ENCODE assay signal across 9 mouse cellular contexts in the genomic region with DNA sequence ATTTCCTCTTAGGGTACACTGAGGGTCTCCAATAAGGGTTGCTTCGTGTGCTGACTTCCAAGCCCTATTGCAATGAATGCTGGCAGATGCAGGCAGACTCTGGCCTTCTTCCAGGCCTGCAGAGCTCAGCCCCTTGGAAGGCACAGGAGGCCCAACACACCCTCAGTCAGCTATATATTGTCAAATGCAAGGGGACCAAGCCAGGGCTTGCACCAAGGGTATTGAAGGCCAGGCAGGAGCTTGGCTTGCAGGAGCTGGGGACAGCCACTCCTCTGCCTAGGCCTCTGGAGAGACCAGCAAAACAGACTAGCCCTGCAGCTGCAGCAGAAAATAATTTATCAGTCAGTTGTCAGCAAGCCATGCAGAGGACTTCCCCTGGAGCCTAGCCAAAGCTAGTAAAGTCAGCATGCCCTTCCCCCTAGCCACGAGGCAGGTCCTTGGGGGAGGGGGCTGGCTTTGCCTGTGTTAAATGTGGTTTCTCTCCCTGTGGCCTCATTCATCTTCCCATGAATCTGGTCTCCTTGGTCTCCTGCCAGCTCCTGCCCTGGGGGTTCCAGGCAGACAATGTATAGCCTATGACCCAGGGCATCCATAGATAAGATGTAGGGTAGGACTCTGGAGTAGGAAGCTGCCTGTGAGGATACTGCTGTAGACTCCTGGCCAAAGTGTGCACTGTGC. TPM values are rescaled to one million over a fixed set of nuclear protein-coding genes. Genes with fewer than 3 reads are reported as not detected.
A peak's percentile ranks its signal among the peaks of the same experiment; 100 is the strongest.
DNase-seq lines count a peak whose midpoint lies in the region; ATAC-seq lines count a peak whose summit lies in the region.
"Had no signal": no experiment of that assay in that cellular context is flagged by ENCODE, and none has a peak within 500 bp of the region (broad histone marks: within the 10 kb centered on the region; RNA-seq: fewer than 3 reads in every experiment).

No protein-coding gene starts in this region.

- ATAC-seq in heart, embryonic 15.5 days (replicated peaks; ENCODE audit: insufficient number of reproducible peaks, insufficient read depth, low FRiP score, low read depth): peak; percentile 51
- ATAC-seq in embryonic facial prominence, embryonic 14.5 days (ENCODE audit: low read depth): peak; percentile 53
- ATAC-seq in liver, embryonic 13.5 days (ENCODE audit: low read depth): 0 out of 2 replicates have a peak, but pooled peaks have one; percentile 31

- H3K9me3 ChIP-seq in heart, embryonic 15.5 days (replicated peaks): no peaks in the 10 kb centered on the region
- H3K9me3 ChIP-seq in heart, embryonic 10.5 days: no peaks in the 10 kb centered on the region
- no peaks in the 10 kb centered on the region for H3K9me3 ChIP-seq in embryonic facial prominence, embryonic 14.5 days (ENCODE audit: control insufficient read depth, low read length)
- H3K9me3 ChIP-seq in liver, embryonic 13.5 days (replicated peaks): no peaks in the 10 kb centered on the region
- H3K9me3 ChIP-seq: embryonic facial prominence, embryonic 12.5 days had no signal

- 0 out of 2 replicates have a peak overlapping the region, but pooled peaks have one; percentile 5 for H3K9ac ChIP-seq in heart, embryonic 15.5 days
- peak overlapping the region; percentile 30; the same call in 1 of the 2 replicates for H3K9ac ChIP-seq in embryonic facial prominence, embryonic 14.5 days (ENCODE audit: low read depth, low read length)
- H3K9ac ChIP-seq in liver, embryonic 13.5 days: no peak overlapping the region
- H3K9ac ChIP-seq: embryonic facial prominence, embryonic 12.5 days had no signal

- H3K4me1 ChIP-seq in heart, embryonic 15.5 days (replicated peaks): peaks cover 25% of the 10 kb centered on the region
- H3K4me1 ChIP-seq in heart, embryonic 10.5 days: peaks cover 33% of the 10 kb centered on the region
- H3K4me1 ChIP-seq in embryonic facial prominence, embryonic 14.5 days (ENCODE audit: control insufficient read depth, insufficient read depth, low read length): peaks cover 16% of the 10 kb centered on the region
- 0 out of 2 replicates have a peak, but pooled peaks cover 3% of the 10 kb centered on the region for H3K4me1 ChIP-seq in liver, embryonic 13.5 days (replicated peaks)

- H3K36me3 ChIP-seq in heart, embryonic 15.5 days: no peaks in the 10 kb centered on the region
- H3K36me3 ChIP-seq in heart, embryonic 10.5 days: no peaks in the 10 kb centered on the region
- H3K36me3 ChIP-seq in embryonic facial prominence, embryonic 14.5 days (ENCODE audit: control insufficient read depth, insufficient read depth, low read length): no peaks in the 10 kb centered on the region
- no peaks in the 10 kb centered on the region for H3K36me3 ChIP-seq in liver, embryonic 13.5 days
- H3K36me3 ChIP-seq: embryonic facial prominence, embryonic 12.5 days had no signal

- H3K4me2 ChIP-seq in heart, embryonic 15.5 days: no peak overlapping the region
- no peak overlapping the region for H3K4me2 ChIP-seq in embryonic facial prominence, embryonic 14.5 days (ENCODE audit: low read depth, low read length)
- H3K4me2 ChIP-seq in liver, embryonic 13.5 days: no peak overlapping the region
- H3K4me2 ChIP-seq: embryonic facial prominence, embryonic 12.5 days had no signal

- DNase-seq in heart, embryonic 10.5 days (ENCODE audit: low spot score): no peak
- DNase-seq in NIH3T3 (ENCODE audit: low read depth): peak; percentile 55
- DNase-seq in embryonic facial prominence, embryonic 14.5 days (ENCODE audit: low spot score): peak; percentile 69
- no peak for DNase-seq in liver, embryonic 13.5 days
- DNase-seq in layer of hippocampus, adult 8-10 months (ENCODE audit: low spot score in 2 of 2): no peak
- no peak for DNase-seq in cerebellum, adult 11 months
- DNase-seq in T-cell, adult 2 months (ENCODE audit: low spot score): no peak

- no peak overlapping the region for H3K27ac ChIP-seq in heart, embryonic 15.5 days
- no peak overlapping the region; the same call in 1 of the 2 replicates for H3K27ac ChIP-seq in heart, embryonic 10.5 days
- no peak overlapping the region for H3K27ac ChIP-seq in embryonic facial prominence, embryonic 14.5 days (replicated peaks; ENCODE audit: low read depth, low read length)
- no peak overlapping the region for H3K27ac ChIP-seq in liver, embryonic 13.5 days
- H3K27ac ChIP-seq: embryonic facial prominence, embryonic 12.5 days had no signal

- H3K27me3 ChIP-seq in heart, embryonic 15.5 days: peaks cover 30% of the 10 kb centered on the region
- H3K27me3 ChIP-seq in heart, embryonic 10.5 days (ENCODE audit: insufficient read depth, poor library complexity, severe bottlenecking): peaks cover 36% of the 10 kb centered on the region
- no peaks in the 10 kb centered on the region for H3K27me3 ChIP-seq in embryonic facial prominence, embryonic 14.5 days (replicated peaks; ENCODE audit: control insufficient read depth, insufficient read depth, low read length)
- H3K27me3 ChIP-seq in liver, embryonic 13.5 days: no peaks in the 10 kb centered on the region

- no peak overlapping the region for H3K4me3 ChIP-seq in heart, embryonic 15.5 days
- no peak overlapping the region for H3K4me3 ChIP-seq in heart, embryonic 10.5 days
- H3K4me3 ChIP-seq in embryonic facial prominence, embryonic 14.5 days (ENCODE audit: low read depth, low read length): no peak overlapping the region
- H3K4me3 ChIP-seq in liver, embryonic 13.5 days (replicated peaks): no peak overlapping the region
- H3K4me3 ChIP-seq: embryonic facial prominence, embryonic 12.5 days had no signal

- WGBS in heart, embryonic 15.5 days: 20% methylated on average over 2 of the region's 2 CpGs
- 40% methylated on average over 2 of the region's 2 CpGs for whole genome bisulfite sequencing in heart, embryonic 10.5 days
- WGBS in embryonic facial prominence, embryonic 14.5 days: 27% methylated on average over 2 of the region's 2 CpGs
- 29% methylated on average over 2 of the region's 2 CpGs for WGBS in liver, embryonic 13.5 days (ENCODE audit: insufficient replicate concordance)

RNA-seq across cellular contexts. Expression of gene Crmp1, which starts 43.6 kb away (rescaled TPM):
- polyA plus RNA-seq in heart, embryonic 15.5 days (2015; fragmentation: Nextera tagmentation; extraction: Ambion mirVana): 7.5 and 15.9 TPM in 2 replicates
- 17.7 and 25.2 TPM in 2 replicates for polyA plus RNA-seq in heart, embryonic 10.5 days (2016; fragmentation: Nextera tagmentation; extraction: Ambion mirVana)
- polyA plus RNA-seq in embryonic facial prominence, embryonic 14.5 days (2014; fragmentation: Nextera tagmentation; extraction: Ambion mirVana): 32.1 and 35.6 TPM in 2 replicates
- 1.8 and 2.4 TPM in 2 replicates for polyA plus RNA-seq in liver, embryonic 13.5 days (2015; fragmentation: Nextera tagmentation; extraction: Ambion mirVana)
- total RNA-seq in layer of hippocampus, adult 8-10 months (2022): 100 to 1,000 TPM; 202 to 212 (median 207) TPM

Comparison
In these comparisons a context has a peak if more than half of its experiments do, and no peak if none do; other contexts are left out.
1. DNase-seq: peak in NIH3T3 (single experiment) and embryonic facial prominence, embryonic 14.5 days (single experiment); none in heart, embryonic 10.5 days (single experiment), liver, embryonic 13.5 days (single experiment), layer of hippocampus, adult 8-10 months (0 of 2), cerebellum, adult 11 months (single experiment) and T-cell, adult 2 months (single experiment).
2. Peak in every context shown above with its lines, with median percentiles within 50 percentile points of each other: ATAC-seq.